Mouse (Mus musculus) neural tube, embryonic 14.5 days (tissue): ENCODE results near the gene Cdk2ap1. TPM values are rescaled to one million over a fixed set of nuclear protein-coding genes. Genes with fewer than 3 reads are reported as not detected.
"Not testable (repeated sequence)": the region's sequence is repeated elsewhere in the genome, so short reads cannot be mapped to it uniquely, and the experiment has no call there.

ENCODE experiments used
- ATAC-seq: fragments of 200-750 bp; cut with Nextera tagmentation; 2 replicates; pipeline ENCODE4 v1.8.0; 2017; ENCODE audit warnings: low read depth, mild to moderate bottlenecking, moderate TSS enrichment, moderate library complexity
- H3K27ac ChIP-seq: fragments of 300-500 bp; sonication (generic); 2 replicates; pipeline ENCODE4 v1.5.1; 2014; ENCODE audit warnings: low read depth, mild to moderate bottlenecking, control low read depth, low read length, moderate library complexity, mixed read lengths
- H3K27me3 ChIP-seq: fragments of 300-500 bp; sonication (generic); 2 replicates; pipeline ENCODE4 v1.6.1; 2014; ENCODE audit warnings: low read length; ENCODE audit not compliant: control insufficient read depth, insufficient read depth
- H3K36me3 ChIP-seq: fragments of 300-500 bp; sonication (generic); 2 replicates; pipeline ENCODE4 v1.6.1; 2014; ENCODE audit warnings: low read length, mixed read lengths; ENCODE audit not compliant: control insufficient read depth, insufficient read depth
- H3K4me1 ChIP-seq: fragments of 300-500 bp; sonication (generic); 2 replicates; pipeline ENCODE4 v1.6.1; 2014; ENCODE audit warnings: low read length; ENCODE audit not compliant: control insufficient read depth, insufficient read depth
- H3K4me2 ChIP-seq: fragments of 300-500 bp; sonication (generic); 2 replicates; pipeline ENCODE4 v1.6.1; 2014; ENCODE audit warnings: mild to moderate bottlenecking, low read depth, low read length, control low read depth
- H3K4me3 ChIP-seq: fragments of 300-500 bp; sonication (generic); 2 replicates; pipeline ENCODE4 v1.5.1; 2014; ENCODE audit warnings: low read depth, low read length, control low read depth, mixed read lengths
- H3K9ac ChIP-seq: fragments of 300-500 bp; sonication (generic); replicated peaks from 2 replicates; pipeline ENCODE4 v1.6.1; 2014; ENCODE audit warnings: low read depth, mild to moderate bottlenecking, control low read depth, low read length, mixed read lengths
- H3K9me3 ChIP-seq: fragments of 300-500 bp; sonication (generic); 2 replicates; pipeline ENCODE4 v1.6.1; 2016; ENCODE audit warnings: low read length; ENCODE audit not compliant: control insufficient read depth
- whole genome bisulfite sequencing: fragments of 180-500 bp; shearing (Covaris S2); extraction: QIAGEN DNeasy Blood & Tissue Kit; methylation state at CpG from one replicate; pipeline ENCODE4 v1.1.7; 2014; 5-methylcytosine and 5-hydroxymethylcytosine counted together
- polyA plus RNA-seq: library from polyadenylated mRNA; unstranded; fragments of >200 nt; fragmentation: Nextera tagmentation; extraction: Ambion mirVana; gene quantifications from 2 replicates; pipeline ENCODE4 v1.2.1, GENCODE M21; 2014

Gene Cdk2ap1
- polyA plus RNA-seq, 1 experiment from 2014 or later = 68.5 TPM

DNA sequence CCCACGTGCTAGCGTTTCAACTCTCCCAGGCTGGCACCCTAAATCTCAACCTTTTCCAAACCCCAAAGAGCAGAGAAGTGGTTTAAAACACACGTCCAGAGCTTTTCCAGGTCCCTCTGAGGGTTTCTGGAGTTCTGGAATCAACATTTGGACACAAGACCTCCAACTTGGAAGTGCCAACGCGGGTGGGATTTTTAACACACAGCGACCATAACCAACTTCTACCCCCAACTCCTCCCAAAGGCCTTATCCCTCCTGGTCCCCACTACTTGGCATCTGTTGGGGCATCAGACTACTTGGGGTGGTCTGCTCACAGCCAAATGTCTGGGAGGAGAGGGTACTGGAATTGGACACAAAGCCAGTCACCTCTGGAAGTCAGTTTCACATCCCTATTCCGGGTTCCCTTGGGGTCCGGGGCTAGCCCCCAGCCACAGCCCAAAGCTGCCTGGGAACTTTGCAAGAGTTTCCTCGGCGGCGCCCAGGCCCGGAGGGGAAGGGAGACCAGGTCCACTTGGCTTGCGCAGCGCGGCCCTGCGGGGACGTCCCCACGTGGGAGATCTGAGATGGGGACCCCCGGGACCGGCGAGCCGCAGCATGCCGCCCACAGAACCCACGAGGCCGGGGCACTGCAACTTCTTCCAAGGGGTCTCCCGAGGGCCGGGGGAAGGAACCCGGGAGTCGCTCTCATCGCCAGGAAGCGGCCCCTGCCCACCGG lies 9.7 kb downstream of the Cdk2ap1 start:
- H3K36me3 ChIP-seq = peaks cover 15% of the 10 kb centered on the region; the same call in 1 of the 2 replicates
- no peaks in the 10 kb centered on the region for H3K9me3 ChIP-seq
- WGBS = 1% methylated on average over 32 of the region's 32 CpGs

DNA sequence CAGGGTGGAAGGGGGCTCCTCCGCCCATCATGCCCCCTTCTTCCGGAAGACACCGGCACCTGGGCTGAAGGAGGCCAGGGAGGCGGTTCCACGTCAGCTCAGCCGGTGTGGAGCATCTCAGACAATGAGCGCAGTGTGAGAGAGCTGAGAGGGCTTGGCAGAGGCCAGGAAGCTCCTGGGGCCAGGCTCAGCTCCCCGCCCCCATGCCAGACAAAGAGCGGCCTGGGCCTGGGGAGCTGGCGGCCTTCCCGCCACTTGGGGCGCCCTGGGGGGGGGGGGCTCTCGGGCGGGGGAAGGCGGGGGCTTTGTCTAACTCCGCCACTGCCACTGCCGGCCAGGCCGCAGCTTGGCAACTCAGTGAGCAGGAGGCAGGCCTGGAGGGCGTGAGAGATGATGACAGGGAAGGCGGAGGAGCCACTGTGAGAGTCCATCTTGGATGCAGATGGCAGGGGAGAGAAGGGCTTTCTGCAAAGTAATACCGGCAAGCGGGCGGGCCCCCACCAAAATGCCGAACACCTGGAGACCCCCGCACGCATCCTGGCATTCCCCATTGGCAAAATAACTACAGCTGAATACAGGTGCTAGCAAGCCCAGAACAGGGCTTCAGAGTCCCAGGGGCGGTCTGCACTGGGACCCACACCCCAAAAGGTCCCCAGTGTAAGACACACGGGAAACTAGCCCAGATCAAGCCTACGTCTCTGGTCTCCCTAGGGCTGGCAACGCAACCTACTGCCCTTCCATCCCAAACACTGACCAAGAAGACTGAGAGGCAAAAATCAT lies 10.6 kb downstream of the Cdk2ap1 start:
- peak overlapping the region; percentile 97 for H3K9ac ChIP-seq
- H3K9me3 ChIP-seq = no peaks in the 10 kb centered on the region
- peak; percentile 86 for ATAC-seq
- 0% methylated on average over 24 of the region's 30 CpGs for WGBS
- H3K36me3 ChIP-seq = peaks cover 18% of the 10 kb centered on the region; the same call in 1 of the 2 replicates
- H3K4me1 ChIP-seq = peaks cover 25% of the 10 kb centered on the region
- H3K27ac ChIP-seq = peak overlapping the region; percentile 94
- H3K4me2 ChIP-seq = peak overlapping the region; percentile 97
- no peaks in the 10 kb centered on the region for H3K27me3 ChIP-seq
- H3K4me3 ChIP-seq = peak overlapping the region; percentile 87

More for the DNA sequence above, 9.7 kb downstream of the Cdk2ap1 start:
- peak overlapping the region; percentile 97 for H3K9ac ChIP-seq
- H3K27me3 ChIP-seq = no peaks in the 10 kb centered on the region
- H3K4me1 ChIP-seq = peaks cover 25% of the 10 kb centered on the region
- H3K27ac ChIP-seq = peak overlapping the region; percentile 94
- ATAC-seq = no peak
- peak overlapping the region; percentile 97 for H3K4me2 ChIP-seq
- H3K4me3 ChIP-seq = peak overlapping the region; percentile 87

DNA sequence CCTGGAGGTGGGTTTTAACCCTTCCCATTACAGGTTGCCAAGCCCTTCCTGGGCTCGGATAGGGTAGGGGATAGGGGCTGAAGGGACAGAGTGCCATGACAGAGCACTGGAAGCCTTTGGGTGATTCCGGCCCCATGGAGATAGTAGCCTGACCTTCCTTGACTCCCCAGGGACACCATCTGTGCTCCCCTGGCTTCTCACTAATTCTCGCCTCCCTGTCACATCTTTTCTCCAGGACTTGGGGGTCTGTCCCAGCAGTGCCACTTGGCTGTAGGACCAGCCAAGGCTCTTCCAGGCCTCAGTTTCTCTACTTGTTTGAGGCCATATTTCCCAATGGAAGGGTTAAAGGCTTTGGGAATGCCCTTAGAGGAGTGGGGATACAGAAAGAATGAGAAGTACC lies 11.3 kb downstream of the Cdk2ap1 start:
- Histone ChIP-seq H3K9me3 (no peaks in the 10 kb centered on the region), H3K36me3 (peaks cover 22% of the 10 kb centered on the region; the same call in 1 of the 2 replicates), H3K4me1 (peaks cover 25% of the 10 kb centered on the region), H3K27me3 (no peaks in the 10 kb centered on the region), H3K27ac (peak overlapping the region; percentile 94), H3K4me3 (peak overlapping the region; percentile 87), H3K9ac (peak overlapping the region; percentile 97), H3K4me2 (peak overlapping the region; percentile 97)
- ATAC-seq = peak; percentile 9
- 22% methylated on average over 3 of the region's 3 CpGs for WGBS

DNA sequence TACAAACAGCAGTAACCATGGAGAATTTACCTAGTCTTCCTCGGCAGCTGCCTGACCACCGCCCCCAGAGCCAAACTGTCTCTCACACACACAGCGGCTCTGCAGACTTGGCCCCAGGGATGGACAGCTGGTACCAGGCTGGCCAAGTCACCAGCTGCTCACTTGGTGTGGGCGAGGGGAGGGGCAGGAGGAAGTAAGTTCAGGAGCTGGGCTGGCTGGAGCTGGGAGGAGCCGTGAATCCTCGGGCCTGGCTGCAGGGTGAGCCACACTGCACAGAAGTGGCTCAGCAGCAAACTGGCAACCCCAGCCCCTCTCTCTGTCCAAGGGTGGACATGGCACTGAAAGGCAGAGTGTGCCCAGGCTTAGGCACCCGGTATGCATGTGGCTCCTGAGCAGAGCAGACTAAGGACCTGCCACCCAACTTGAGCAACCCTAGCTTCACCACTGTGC lies 11.7 kb downstream of the Cdk2ap1 start:
- WGBS = 8% methylated on average over 7 of the region's 7 CpGs
- Histone ChIP-seq H3K4me2 (peak overlapping the region; percentile 97), H3K36me3 (peaks cover 26% of the 10 kb centered on the region), H3K9ac (peak overlapping the region; percentile 97), H3K4me1 (peaks cover 25% of the 10 kb centered on the region), H3K27me3 (no peaks in the 10 kb centered on the region), H3K27ac (peak overlapping the region; percentile 94), H3K4me3 (peak overlapping the region; percentile 87), H3K9me3 (no peaks in the 10 kb centered on the region)
- peak; percentile 74 for ATAC-seq

DNA sequence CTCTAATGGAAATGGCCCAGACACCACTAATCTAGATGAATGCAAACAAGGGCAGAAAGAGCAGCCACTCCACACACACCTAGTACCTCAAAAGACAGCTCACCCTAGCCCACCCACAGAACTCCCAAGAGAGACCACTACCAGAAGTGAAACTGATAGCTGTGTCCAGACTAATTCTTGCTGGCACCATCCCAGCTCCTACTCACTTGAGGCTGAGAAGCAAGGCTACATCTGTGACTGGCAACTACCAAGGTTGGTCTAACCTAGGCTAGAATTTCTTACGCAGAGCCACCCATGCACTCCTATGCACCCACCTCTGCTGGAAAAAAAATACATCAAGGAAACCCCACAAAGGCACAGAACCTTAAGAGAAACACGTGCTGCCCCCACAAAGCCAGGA lies 12.5 kb downstream of the Cdk2ap1 start:
- peaks cover 25% of the 10 kb centered on the region for H3K4me1 ChIP-seq

DNA sequence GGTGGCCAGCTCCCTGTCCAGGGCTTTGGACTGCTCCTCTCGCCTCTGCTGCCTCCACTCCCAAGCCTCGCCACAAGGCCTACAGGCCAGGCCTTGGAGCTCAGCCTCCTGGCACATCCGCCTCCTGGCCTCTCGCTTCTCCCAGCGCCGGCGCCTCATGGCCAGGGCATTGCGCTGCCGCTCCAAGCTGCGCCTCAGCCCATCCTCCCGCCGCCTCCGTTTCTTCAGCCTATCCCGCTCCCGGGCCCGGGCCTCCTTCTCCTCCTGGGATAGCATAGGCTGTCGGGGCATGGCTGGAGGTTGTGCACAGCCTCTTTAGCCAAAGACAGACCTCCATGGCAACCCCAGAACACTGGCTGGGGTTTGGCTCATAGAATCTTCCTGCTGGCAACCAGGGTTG lies 13.7 kb downstream of the Cdk2ap1 start:
- WGBS = 85% methylated on average over 17 of the region's 17 CpGs
- Histone ChIP-seq H3K27me3 (no peaks in the 10 kb centered on the region), H3K4me3 (peak overlapping the region; percentile 13; the same call in 1 of the 2 replicates), H3K4me1 (peaks cover 25% of the 10 kb centered on the region), H3K36me3 (peaks cover 36% of the 10 kb centered on the region), H3K9ac (peak overlapping the region; percentile 21; the same call in 1 of the 2 replicates), H3K4me2 (peak overlapping the region; percentile 97), H3K9me3 (no peaks in the 10 kb centered on the region), H3K27ac (peak overlapping the region; percentile 94)
- ATAC-seq = no peak

More for the DNA sequence above, 12.5 kb downstream of the Cdk2ap1 start:
- Histone ChIP-seq H3K27ac (peak overlapping the region; percentile 94), H3K36me3 (peaks cover 28% of the 10 kb centered on the region), H3K9ac (peak overlapping the region; percentile 97; the same call in 1 of the 2 replicates), H3K9me3 (no peaks in the 10 kb centered on the region), H3K4me2 (peak overlapping the region; percentile 97), H3K27me3 (no peaks in the 10 kb centered on the region), H3K4me3 (peak overlapping the region; percentile 87)
- WGBS = 56% methylated on average over 2 of the region's 2 CpGs
- ATAC-seq = no peak

DNA sequence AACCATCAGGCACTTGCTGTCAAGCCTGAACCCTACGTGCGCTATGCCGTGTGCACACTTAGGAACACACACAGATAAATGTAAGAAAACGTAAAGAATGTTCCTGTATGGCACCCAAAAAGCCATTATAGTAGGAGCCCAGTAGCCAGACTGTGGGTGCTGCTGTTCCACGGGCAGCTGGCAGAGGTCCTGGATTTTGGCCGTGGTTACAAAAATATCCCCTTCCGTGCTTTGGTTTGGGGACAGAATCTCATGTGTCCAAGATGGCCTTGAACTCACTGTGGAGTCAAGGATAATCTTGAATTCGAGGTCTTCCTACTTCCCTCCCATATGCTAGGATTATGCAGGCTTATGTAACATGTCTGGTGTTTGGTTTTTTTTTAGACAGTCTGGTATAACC lies 20.0 kb downstream of the Cdk2ap1 start:
- 78% methylated on average over 8 of the region's 8 CpGs for WGBS
- no peak overlapping the region for H3K4me3 ChIP-seq
- no peak overlapping the region for H3K9ac ChIP-seq
- H3K27me3 ChIP-seq = no peaks in the 10 kb centered on the region
- H3K36me3 ChIP-seq = peaks cover 20% of the 10 kb centered on the region
- no peak overlapping the region for H3K27ac ChIP-seq
- H3K4me2 ChIP-seq = no peak overlapping the region
- H3K9me3 ChIP-seq = no peaks in the 10 kb centered on the region
- H3K4me1 ChIP-seq = peaks cover 11% of the 10 kb centered on the region; the same call in 1 of the 2 replicates
- no peak for ATAC-seq

DNA sequence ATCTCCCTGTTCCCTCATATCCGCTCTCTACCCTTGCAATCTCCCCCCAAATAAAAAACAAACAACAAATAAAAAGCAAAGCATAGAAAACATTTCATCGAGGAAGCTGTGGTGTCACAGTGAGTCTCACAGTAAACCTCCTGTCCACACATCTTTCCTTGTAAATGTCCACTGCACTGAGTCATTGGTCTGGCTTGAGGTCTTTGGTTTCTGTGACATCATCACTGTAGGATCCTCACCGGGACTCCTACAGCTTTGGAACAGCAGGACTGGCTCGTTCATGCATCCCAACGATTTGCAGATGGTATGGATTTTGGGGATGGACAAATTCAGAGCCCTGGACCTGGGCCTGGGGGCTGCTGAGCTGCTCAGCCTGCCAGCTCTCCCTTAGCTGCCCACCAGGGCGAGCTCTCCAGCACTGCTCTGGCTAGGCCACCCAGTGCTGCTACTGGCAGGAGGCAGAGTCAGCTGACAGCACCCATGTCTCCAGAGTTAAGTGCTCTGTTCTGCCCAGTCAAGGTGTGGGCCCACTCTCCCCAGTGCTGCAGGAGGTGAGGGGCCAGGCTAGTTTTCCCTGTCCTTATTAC lies 21.0 kb downstream of the Cdk2ap1 start:
- 75% methylated on average over 6 of the region's 6 CpGs for WGBS
- H3K4me2 ChIP-seq, H3K4me3 ChIP-seq, H3K27ac ChIP-seq, ATAC-seq, H3K9me3 ChIP-seq, H3K9ac ChIP-seq, H3K27me3 ChIP-seq: not testable (repeated sequence)
- Histone ChIP-seq H3K36me3 (peaks cover 18% of the 10 kb centered on the region), H3K4me1 (peaks cover 11% of the 10 kb centered on the region; the same call in 1 of the 2 replicates)
